Mouse (Mus musculus) Muller cell, postnatal 12 days (primary cell): ENCODE data around the gene Zfp980.
"Not testable (repeated sequence)": the region's sequence is repeated elsewhere in the genome, so short reads cannot be mapped to it uniquely, and the experiment has no call there.

Experiments
- DNase-seq: peaks from one replicate; pipeline ENCODE4 v3.0.0-alpha.2; 2015; ENCODE audit errors: inconsistent ontology term

Zfp980 gene

DNA sequence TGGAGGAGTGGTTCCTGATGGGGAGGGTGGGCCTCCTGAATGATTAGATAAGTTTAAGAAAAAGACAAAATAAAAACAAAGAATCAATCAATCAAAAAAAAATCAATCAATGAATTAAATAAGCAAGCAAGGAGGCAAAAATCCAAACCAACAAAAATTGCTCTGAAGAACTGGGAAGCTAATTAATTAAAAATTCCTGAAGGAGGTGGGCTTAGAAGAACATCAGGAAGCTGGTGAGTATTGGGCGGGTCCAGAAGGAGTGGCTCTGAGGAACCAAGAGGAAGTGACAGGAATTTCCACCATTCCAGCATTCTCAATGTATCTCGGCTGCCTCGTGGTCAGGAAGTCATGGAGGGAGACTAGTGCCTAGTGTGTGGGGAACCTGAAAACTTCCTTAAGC lies at the start of gene Zfp980:
TSS of gene Zfp980 (plus strand) at position 301 of the 400 bp plus-strand sequence.
- DNase-seq = not testable (repeated sequence)

- not testable (repeated sequence) for DNase-seq
Observed at GRCm38 (mm10) chr4:145640416-145641185, 29.9 kb upstream of the Zfp980 start.

GRCm38 (mm10) chr4:145674286-145674780 lies 3.8 kb downstream of the Zfp980 start:
- DNase-seq = not testable (repeated sequence)

DNA sequence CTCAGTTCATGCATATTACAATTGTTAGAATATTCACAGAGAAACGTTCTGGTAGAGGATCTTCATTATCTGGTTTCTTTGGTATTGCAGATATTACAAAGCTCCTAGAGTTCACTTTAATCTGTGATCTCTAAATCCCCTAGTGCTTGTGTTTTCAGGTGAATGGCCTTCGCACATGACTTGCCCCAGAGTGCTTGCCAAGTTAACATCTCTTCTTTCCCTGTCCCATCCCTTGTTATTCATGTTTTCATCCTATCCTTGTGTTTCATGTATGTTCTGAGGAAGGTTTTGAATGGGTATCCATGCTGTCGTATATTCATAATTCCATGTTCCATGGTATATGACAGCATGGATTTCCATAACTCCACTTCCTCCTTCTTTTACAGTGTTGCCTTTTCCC lies 9.7 kb downstream of the Zfp980 start:
- DNase-seq = not testable (repeated sequence)

DNA sequence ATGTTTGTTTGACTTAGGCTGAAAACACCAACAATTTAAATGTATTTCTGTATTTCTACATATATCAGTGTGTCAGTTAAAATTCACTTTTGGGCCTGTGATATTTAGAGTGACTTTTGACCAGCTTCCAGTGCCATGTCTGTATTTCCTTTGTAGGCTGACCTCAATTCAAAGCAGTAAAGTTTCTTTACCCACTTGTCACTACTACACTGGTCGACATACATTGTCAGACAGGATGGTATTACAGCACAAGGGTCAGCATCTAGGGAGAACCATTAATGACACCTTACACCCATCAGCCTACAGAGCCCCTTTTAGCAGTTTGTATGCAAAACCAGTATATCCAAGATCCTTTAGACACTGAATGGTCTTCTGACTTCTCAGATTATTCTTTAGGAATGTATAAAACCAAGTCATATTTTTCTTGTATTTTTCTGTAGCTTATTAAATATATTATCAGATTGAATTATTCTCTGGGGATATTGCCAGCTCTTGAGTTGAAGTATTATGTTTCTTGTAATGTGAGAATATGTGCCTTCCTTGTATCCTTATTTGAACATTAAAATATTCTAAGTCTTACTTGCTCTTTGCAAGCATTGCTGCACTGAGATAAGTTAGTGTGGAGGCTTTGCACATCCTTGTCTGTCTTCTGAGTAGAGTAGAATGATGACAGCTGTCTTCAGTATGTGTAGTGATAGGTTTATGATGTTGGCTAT lies 10.3 kb downstream of the Zfp980 start:
- DNase-seq = not testable (repeated sequence)

GRCm38 (mm10) chr4:145682021-145682420 lies 11.5 kb downstream of the Zfp980 start:
- DNase-seq = not testable (repeated sequence)

- not testable (repeated sequence) for DNase-seq
Observed at GRCm38 (mm10) chr4:145683024-145683766, 12.7 kb downstream of the Zfp980 start.

GRCm38 (mm10) chr4:145686061-145686460 lies 15.6 kb downstream of the Zfp980 start:
- not testable (repeated sequence) for DNase-seq

GRCm38 (mm10) chr4:145744935-145745644 lies 74.6 kb downstream of the Zfp980 start:
- DNase-seq = peak; percentile 5

- not testable (repeated sequence) for DNase-seq
Observed at GRCm38 (mm10) chr4:145745645-145745991, 75.1 kb downstream of the Zfp980 start.
